Mouse (Mus musculus): ENCODE results near the gene Olfr10.

DNA sequence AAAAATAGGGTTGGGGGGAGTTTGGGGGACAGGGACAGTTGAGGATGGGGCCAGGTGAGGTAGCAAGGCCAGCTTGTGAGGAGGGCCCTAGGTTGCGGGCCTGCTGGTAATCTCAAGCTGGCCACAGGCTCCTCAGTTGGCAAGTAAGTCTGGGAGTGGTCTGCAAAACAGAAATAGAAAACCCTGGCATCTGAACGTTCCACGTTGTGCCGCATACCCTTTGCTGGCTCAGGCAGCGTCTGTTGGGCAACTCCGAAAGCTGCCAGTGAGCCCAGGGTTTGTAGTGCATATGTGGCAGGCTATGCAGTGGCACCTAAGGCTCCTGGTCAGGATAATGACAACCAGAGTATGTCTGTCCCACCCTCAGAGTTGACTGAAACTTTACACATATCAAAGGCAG lies 41.4 kb upstream of the Olfr10 start:
- TF ChIP-seq CTCF (IDR thresholded peaks at IDR 0.05; ENCODE audit: control insufficient read depth, insufficient read depth, insufficient replicate concordance, low read depth, low read length) (no peak), POLR2A (IDR thresholded peaks at IDR 0.05; ENCODE audit: control insufficient read depth, low read depth, low read length) (no peak)
